Mouse (Mus musculus) hindbrain, embryonic 10.5 days (tissue): Measurements from ENCODE around the gene Tmem140. TPM values are rescaled to one million over a fixed set of nuclear protein-coding genes. Genes with fewer than 3 reads are reported as not detected.

Experiments used
- DNase-seq: peaks from one replicate; pipeline ENCODE4 v3.0.0-alpha.2; 2017; ENCODE audit warnings: low spot score
- H3K27ac ChIP-seq: fragments of 300-500 bp; sonication (generic); 2 replicates; pipeline ENCODE4 v1.5.1; 2016; ENCODE audit warnings: mild to moderate bottlenecking, moderate library complexity
- H3K27me3 ChIP-seq: fragments of 300-500 bp; sonication (generic); 2 replicates; pipeline ENCODE4 v1.6.1; 2016; ENCODE audit warnings: mild to moderate bottlenecking; ENCODE audit not compliant: poor library complexity, insufficient read depth, severe bottlenecking
- H3K36me3 ChIP-seq: fragments of 300-500 bp; sonication (generic); 2 replicates; pipeline ENCODE4 v1.6.1; 2016; ENCODE audit warnings: mild to moderate bottlenecking, moderate library complexity
- H3K4me1 ChIP-seq: fragments of 300-500 bp; sonication (generic); replicated peaks from 2 replicates; pipeline ENCODE4 v1.6.1; 2016; ENCODE audit warnings: mild to moderate bottlenecking
- H3K4me3 ChIP-seq: fragments of 300-500 bp; sonication (generic); 2 replicates; pipeline ENCODE4 v1.5.1; 2016; ENCODE audit warnings: mild to moderate bottlenecking, moderate library complexity
- H3K9me3 ChIP-seq: fragments of 300-500 bp; sonication (generic); 2 replicates; pipeline ENCODE4 v1.6.1; 2016; ENCODE audit warnings: mild to moderate bottlenecking, moderate library complexity
- WGBS: fragments of 180-500 bp; shearing (Covaris S2); methylation state at CpG from one replicate; pipeline ENCODE4 v1.1.7; 2016; 5-methylcytosine and 5-hydroxymethylcytosine counted together
- polyA plus RNA-seq: library from polyadenylated mRNA; unstranded; fragments of >200 nt; fragmentation: Nextera tagmentation; extraction: Ambion mirVana; gene quantifications from 2 replicates; pipeline ENCODE4 v1.2.1, GENCODE M21; 2016

The Tmem140 gene
- polyA plus RNA-seq: 1.6 and 1.9 TPM in 2 replicates

GRCm38 (mm10) chr6:34862791-34863403 lies at the start of gene Tmem140:
Gene Tmem140 (plus strand): TSS chr6:34863146.
- no peak within 1 kb of the TSS for H3K27ac ChIP-seq
- H3K4me3 ChIP-seq: no peak within 1 kb of the TSS
- H3K27me3 ChIP-seq: no peaks in the 10 kb centered on the region
- no peak for DNase-seq
- peaks cover 29% of the 10 kb centered on the region for H3K4me1 ChIP-seq
- no peaks in the 10 kb centered on the region for H3K36me3 ChIP-seq
- WGBS: 51% methylated on average over 11 of the region's 11 CpGs
- no peaks in the 10 kb centered on the region for H3K9me3 ChIP-seq

DNA sequence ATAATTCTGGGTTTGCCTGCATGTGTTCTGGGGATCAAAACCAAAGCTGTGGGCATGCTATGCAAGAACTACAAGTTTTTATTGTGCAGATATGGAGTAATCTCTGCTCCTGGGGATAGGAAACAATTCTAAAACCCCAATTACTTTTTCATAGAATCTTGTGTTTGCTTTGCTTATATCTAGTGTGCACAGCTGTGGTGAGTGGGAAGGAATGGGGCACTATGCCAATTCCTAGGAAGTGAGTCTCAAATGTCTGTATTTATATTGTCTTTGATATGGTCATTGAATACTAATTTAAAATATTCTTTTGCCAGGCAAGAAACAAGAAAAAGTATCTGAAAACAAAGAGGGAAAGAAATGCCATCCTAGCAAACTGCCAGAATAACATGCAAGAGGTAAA lies 38.5 kb upstream of the Tmem140 start:
- H3K27ac ChIP-seq: no peak overlapping the region
- H3K4me1 ChIP-seq: no peaks in the 10 kb centered on the region
- no peak overlapping the region for H3K4me3 ChIP-seq
- no peak for DNase-seq
- H3K27me3 ChIP-seq: no peaks in the 10 kb centered on the region
- 0 out of 2 replicates have a peak, but pooled peaks cover 3% of the 10 kb centered on the region for H3K9me3 ChIP-seq
- no peaks in the 10 kb centered on the region for H3K36me3 ChIP-seq

DNA sequence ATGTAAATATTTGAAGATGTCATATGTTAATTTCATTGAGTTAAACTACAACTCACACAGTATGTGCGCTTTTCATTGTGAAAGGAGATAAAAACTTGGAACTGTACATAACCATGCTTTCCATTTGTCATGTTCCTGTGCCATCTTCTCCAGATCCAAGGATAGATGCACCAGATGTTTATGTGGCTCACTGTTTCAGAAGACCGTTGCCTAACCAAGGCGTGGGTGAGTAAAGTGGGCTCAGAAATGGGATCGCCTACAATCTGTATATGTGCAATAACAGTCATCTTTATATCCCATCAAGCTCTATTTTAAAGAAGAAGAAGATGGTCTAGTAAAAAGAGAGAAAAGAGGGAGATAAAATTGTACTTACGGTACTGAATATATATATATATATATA lies 30.6 kb upstream of the Tmem140 start:
- Histone ChIP-seq H3K9me3 (no peaks in the 10 kb centered on the region), H3K27ac (no peak overlapping the region), H3K27me3 (no peaks in the 10 kb centered on the region), H3K36me3 (no peaks in the 10 kb centered on the region), H3K4me3 (no peak overlapping the region), H3K4me1 (no peaks in the 10 kb centered on the region)
- DNase-seq: no peak
- 95% methylated on average over 5 of the region's 5 CpGs for WGBS

DNA sequence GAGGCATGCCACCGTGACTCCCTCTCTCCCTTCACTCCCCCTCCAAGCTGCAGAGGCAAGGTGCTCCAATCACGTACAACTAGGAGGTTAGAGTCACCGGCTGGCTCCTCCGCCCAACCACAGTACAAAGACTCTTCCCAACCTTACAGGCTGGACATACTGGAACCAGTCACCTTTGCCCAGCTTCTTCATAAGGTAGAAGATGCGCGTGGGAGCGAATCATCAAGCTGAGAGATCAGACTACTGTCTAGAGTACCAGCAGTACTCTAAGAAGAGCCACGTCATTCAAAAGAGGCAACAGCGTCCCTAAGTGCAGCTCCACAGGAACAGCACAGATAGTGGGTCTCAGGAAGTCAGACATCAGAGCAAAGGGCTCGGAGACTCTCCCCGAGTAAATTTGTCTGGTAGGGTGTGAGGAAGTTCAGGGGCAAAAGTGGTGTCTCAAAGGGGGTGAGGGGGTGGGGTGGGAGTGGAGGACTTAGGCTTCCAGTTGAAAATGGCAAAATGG lies 1.3 kb upstream of the Tmem140 start:
- DNase-seq: no peak
- Histone ChIP-seq H3K4me1 (peaks cover 18% of the 10 kb centered on the region), H3K36me3 (no peaks in the 10 kb centered on the region), H3K27me3 (no peaks in the 10 kb centered on the region), H3K27ac (no peak overlapping the region), H3K4me3 (no peak overlapping the region), H3K9me3 (no peaks in the 10 kb centered on the region)
- 91% methylated on average over 11 of the region's 11 CpGs for WGBS

DNA sequence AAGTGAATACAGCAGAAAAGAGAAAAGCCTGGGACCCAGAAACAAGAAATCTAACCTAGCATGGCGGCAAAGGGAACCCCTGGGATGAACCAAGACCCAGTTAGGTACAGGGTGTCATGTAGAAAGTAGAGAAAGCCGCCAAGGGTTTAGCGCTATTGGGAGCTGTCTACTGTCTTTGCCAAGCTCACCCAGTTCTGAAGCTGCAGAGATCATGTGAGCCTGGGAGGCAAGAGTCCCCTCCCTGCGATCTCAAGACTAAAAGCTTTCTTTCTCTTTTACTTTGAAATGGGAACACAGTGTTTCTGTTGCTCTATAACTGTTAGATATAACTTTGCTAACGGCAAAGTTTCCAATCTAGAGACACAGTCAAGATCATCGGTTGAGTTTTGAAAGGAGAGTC lies 565 bp upstream of the Tmem140 start:
- Histone ChIP-seq H3K9me3 (no peaks in the 10 kb centered on the region), H3K27me3 (no peaks in the 10 kb centered on the region), H3K36me3 (no peaks in the 10 kb centered on the region), H3K27ac (no peak overlapping the region), H3K4me1 (peaks cover 26% of the 10 kb centered on the region), H3K4me3 (no peak overlapping the region)
- 94% methylated on average over 6 of the region's 6 CpGs for WGBS
- DNase-seq: no peak

GRCm38 (mm10) chr6:34863786-34864514 lies 1.0 kb downstream of the Tmem140 start:
- Histone ChIP-seq H3K4me1 (peaks cover 36% of the 10 kb centered on the region), H3K36me3 (no peaks in the 10 kb centered on the region), H3K27ac (peak overlapping the region; percentile 23; the same call in 1 of the 2 replicates), H3K27me3 (no peaks in the 10 kb centered on the region), H3K4me3 (no peak overlapping the region), H3K9me3 (no peaks in the 10 kb centered on the region)
- DNase-seq: no peak
- WGBS: 76% methylated on average over 9 of the region's 9 CpGs

DNA sequence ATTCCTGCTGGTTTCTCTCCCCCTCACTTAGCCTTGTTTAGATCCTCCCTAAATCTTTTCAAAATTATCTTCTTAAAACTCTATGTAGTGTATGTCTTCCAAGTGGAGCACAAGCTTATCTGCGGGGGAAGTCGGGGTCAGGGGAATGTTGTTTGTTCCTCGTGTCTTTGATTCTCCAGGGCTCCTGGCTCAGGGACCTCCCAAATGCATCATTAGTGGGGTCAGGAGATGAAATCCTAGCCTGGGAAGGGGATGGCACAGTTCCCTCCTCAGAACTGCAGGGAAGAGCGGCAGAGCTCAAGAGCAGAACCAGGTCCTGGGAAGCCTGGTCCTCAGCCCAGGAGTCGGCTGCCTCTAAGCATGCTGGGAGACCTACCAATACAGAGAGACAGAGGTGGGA lies 2.3 kb downstream of the Tmem140 start:
- Histone ChIP-seq H3K4me1 (peaks cover 36% of the 10 kb centered on the region), H3K9me3 (no peaks in the 10 kb centered on the region), H3K27ac (0 out of 2 replicates have a peak overlapping the region, but pooled peaks have one; percentile 45), H3K36me3 (no peaks in the 10 kb centered on the region), H3K27me3 (no peaks in the 10 kb centered on the region), H3K4me3 (no peak overlapping the region)
- WGBS: 70% methylated on average over 5 of the region's 5 CpGs
- DNase-seq: no peak

GRCm38 (mm10) chr6:34865711-34866593 lies 3.0 kb downstream of the Tmem140 start:
- Histone ChIP-seq H3K9me3 (no peaks in the 10 kb centered on the region), H3K4me1 (peaks cover 38% of the 10 kb centered on the region), H3K27ac (peak overlapping the region; percentile 76; the same call in 1 of the 2 replicates), H3K27me3 (no peaks in the 10 kb centered on the region), H3K4me3 (no peak overlapping the region), H3K36me3 (no peaks in the 10 kb centered on the region)
- no peak for DNase-seq
- WGBS: 62% methylated on average over 7 of the region's 7 CpGs

- H3K27me3 ChIP-seq: no peaks in the 10 kb centered on the region
- peaks cover 39% of the 10 kb centered on the region for H3K4me1 ChIP-seq
- 29% methylated on average over 8 of the region's 8 CpGs for WGBS
- no peaks in the 10 kb centered on the region for H3K36me3 ChIP-seq
- no peaks in the 10 kb centered on the region for H3K9me3 ChIP-seq
- peak overlapping the region; percentile 76 for H3K27ac ChIP-seq
- H3K4me3 ChIP-seq: no peak overlapping the region
- no peak for DNase-seq
Observed at GRCm38 (mm10) chr6:34866786-34867185, 3.8 kb downstream of the Tmem140 start.

GRCm38 (mm10) chr6:34867301-34867994 lies 4.5 kb downstream of the Tmem140 start:
- no peaks in the 10 kb centered on the region for H3K27me3 ChIP-seq
- peak overlapping the region; percentile 76 for H3K27ac ChIP-seq
- H3K4me3 ChIP-seq: no peak overlapping the region
- H3K9me3 ChIP-seq: no peaks in the 10 kb centered on the region
- WGBS: 74% methylated on average over 16 of the region's 16 CpGs
- no peak for DNase-seq
- H3K36me3 ChIP-seq: no peaks in the 10 kb centered on the region
- H3K4me1 ChIP-seq: peaks cover 39% of the 10 kb centered on the region

DNA sequence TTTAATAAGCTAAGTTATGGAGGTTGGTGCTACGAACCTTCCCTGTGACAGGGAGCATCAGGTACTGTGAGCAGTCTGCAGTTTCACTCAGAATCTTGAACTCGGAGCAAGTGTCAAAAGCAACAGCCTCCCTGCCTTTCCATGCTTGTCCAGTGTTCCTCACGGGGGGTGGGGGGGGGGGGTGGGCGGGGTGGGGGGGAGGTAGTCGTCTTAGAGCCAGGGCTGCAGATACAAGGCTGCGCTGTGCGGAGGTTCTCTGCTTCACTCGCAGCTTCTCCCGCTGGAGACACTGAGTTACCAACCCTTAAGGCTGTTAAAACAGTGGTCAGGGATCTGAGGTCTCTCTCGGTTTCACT lies 5.0 kb downstream of the Tmem140 start:
- Histone ChIP-seq H3K36me3 (0 out of 2 replicates have a peak, but pooled peaks cover 4% of the 10 kb centered on the region), H3K27me3 (no peaks in the 10 kb centered on the region), H3K4me3 (no peak overlapping the region), H3K27ac (no peak overlapping the region; the same call in 1 of the 2 replicates), H3K4me1 (peaks cover 38% of the 10 kb centered on the region), H3K9me3 (no peaks in the 10 kb centered on the region)
- DNase-seq: no peak
- 77% methylated on average over 10 of the region's 10 CpGs for WGBS

- H3K4me3 ChIP-seq: no peak overlapping the region
- no peaks in the 10 kb centered on the region for H3K27me3 ChIP-seq
- H3K27ac ChIP-seq: peak overlapping the region; percentile 60
- H3K9me3 ChIP-seq: no peaks in the 10 kb centered on the region
- 81% methylated on average over 20 of the region's 20 CpGs for WGBS
- no peak for DNase-seq
- peaks cover 11% of the 10 kb centered on the region; the same call in 1 of the 2 replicates for H3K36me3 ChIP-seq
- H3K4me1 ChIP-seq: peaks cover 34% of the 10 kb centered on the region
Observed at GRCm38 (mm10) chr6:34868507-34869217, 5.7 kb downstream of the Tmem140 start.
